Mouse (Mus musculus) lung, postnatal 0 days (tissue): ENCODE data around the gene Gm43720.

Experiments
- CTCF ChIP-seq: IDR thresholded peaks from 2 replicates; pipeline ENCODE4 v1.5.1; 2016; ENCODE audit warnings: antibody characterized with exemption, mild to moderate bottlenecking
- EP300 ChIP-seq: IDR thresholded peaks from 2 replicates; pipeline ENCODE4 v1.6.1; 2016; ENCODE audit warnings: antibody characterized with exemption, mild to moderate bottlenecking, control low read depth

DNA sequence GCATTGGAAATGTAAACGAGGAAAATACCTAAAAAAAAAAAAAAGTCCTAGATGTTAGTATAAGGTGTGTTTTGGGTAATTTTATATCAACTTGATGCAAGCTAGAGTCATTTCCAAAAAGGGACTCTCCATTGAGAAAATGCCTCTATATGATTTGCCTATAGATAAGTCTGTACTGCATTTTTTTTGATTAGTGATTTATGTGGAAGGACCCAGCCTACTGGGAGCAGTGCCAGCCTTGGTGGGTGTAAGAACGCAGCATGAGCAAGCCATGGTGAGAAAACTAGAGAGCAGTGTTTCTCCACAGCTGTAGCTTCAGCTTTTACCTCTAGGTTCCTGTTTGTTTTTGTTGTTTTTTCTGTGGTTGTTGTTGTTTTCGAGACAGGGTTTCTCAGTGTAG, 56.5 kb downstream of the Gm43720 start:
- TF ChIP-seq CTCF (no peak), EP300 (no peak)
